Mouse (Mus musculus) MEL (cell line): Measurements from ENCODE around the gene Cntn4. TPM values are rescaled to one million over a fixed set of nuclear protein-coding genes. Genes with fewer than 3 reads are reported as not detected.

Source experiments
- DNase-seq: peaks from one replicate; pipeline ENCODE4 v3.0.0; 2011; ENCODE audit warnings: low read depth, low spot score
- H3K27ac ChIP-seq: 2 replicates; pipeline ENCODE4 v1.5.1; 2012; ENCODE audit warnings: low read depth, mild to moderate bottlenecking, control low read depth, low read length, moderate library complexity; ENCODE audit not compliant: control insufficient read depth
- H3K27me3 ChIP-seq, 2 experiments: fragments of 150-350 bp in 1 of 2; sonication (generic) in 1 of 2; 2 replicates each; pipeline ENCODE4 v1.6.1; 2012; ENCODE audit warnings: low read length in 2 of 2, mild to moderate bottlenecking in 2 of 2, improper control_type of control experiment in 1 of 2, moderate library complexity in 1 of 2; ENCODE audit not compliant: insufficient read depth in 2 of 2, control insufficient read depth in 1 of 2
- H3K36me3 ChIP-seq, 2 experiments: 2 replicates each; pipeline ENCODE4 v1.6.1; 2012 to 2014; ENCODE audit warnings: low read length in 2 of 2, improper control_type of control experiment in 1 of 2, inconsistent platforms in 1 of 2, mild to moderate bottlenecking in 1 of 2; ENCODE audit not compliant: insufficient read depth in 2 of 2, control insufficient read depth in 1 of 2
- H3K4me1 ChIP-seq, 2 experiments: fragments of 150-350 bp in 1 of 2; sonication (generic) in 1 of 2; 2 replicates each; pipeline ENCODE4 v1.6.1; 2012; ENCODE audit warnings: low read length in 2 of 2, improper control_type of control experiment in 1 of 2, mild to moderate bottlenecking in 1 of 2; ENCODE audit not compliant: insufficient read depth in 2 of 2, control insufficient read depth in 1 of 2
- H3K4me3 ChIP-seq, 2 experiments: fragments of 150-350 bp in 1 of 2; sonication (generic) in 1 of 2; 2 replicates each; pipeline ENCODE4 v1.5.1; 2012; ENCODE audit warnings: low read depth in 2 of 2, low read length in 2 of 2, mild to moderate bottlenecking in 2 of 2, moderate library complexity in 2 of 2, control low read depth in 1 of 2, improper control_type of control experiment in 1 of 2; ENCODE audit not compliant: control insufficient read depth in 1 of 2, insufficient read depth in 1 of 2
- H3K79me2 ChIP-seq: 2 replicates; pipeline ENCODE4 v1.6.1; 2012; ENCODE audit warnings: mild to moderate bottlenecking, low read length, moderate library complexity; ENCODE audit not compliant: control insufficient read depth, poor library complexity, insufficient read depth
- H3K9ac ChIP-seq: 2 replicates; pipeline ENCODE4 v1.6.1; 2012; ENCODE audit warnings: low read depth, mild to moderate bottlenecking, control low read depth, low read length, moderate library complexity; ENCODE audit not compliant: control insufficient read depth, poor library complexity, severe bottlenecking
- H3K9me3 ChIP-seq: fragments of 150-350 bp; sonication (generic); replicated peaks from 2 replicates; pipeline ENCODE4 v1.6.1; 2012; ENCODE audit warnings: mild to moderate bottlenecking, low read length, improper control_type of control experiment, moderate library complexity; ENCODE audit not compliant: insufficient read depth
- CHD1 ChIP-seq: IDR thresholded peaks from 2 replicates; pipeline ENCODE4 v1.6.1; 2012; ENCODE audit warnings: low read depth, mild to moderate bottlenecking, inconsistent platforms, low read length, improper control_type of control experiment
- CHD2 ChIP-seq: IDR thresholded peaks from 2 replicates; pipeline ENCODE4 v1.6.1; 2011; ENCODE audit warnings: low read length, improper control_type of control experiment
- CTCF ChIP-seq, 3 experiments: IDR thresholded peaks in 2 of 3; conservative IDR thresholded peaks in 1 of 3; 2 replicates each; pipeline ENCODE4 v1.5.1; 2011 to 2012; ENCODE audit warnings: low read length in 3 of 3, low read depth in 2 of 3, mild to moderate bottlenecking in 2 of 3, improper control_type of control experiment in 1 of 3, inconsistent platforms in 1 of 3, mixed read lengths in 1 of 3, moderate library complexity in 1 of 3; ENCODE audit not compliant: control insufficient read depth in 1 of 3, insufficient read depth in 1 of 3, poor library complexity in 1 of 3, severe bottlenecking in 1 of 3
- E2F4 ChIP-seq: IDR thresholded peaks from 2 replicates; pipeline ENCODE4 v1.6.1; 2011; ENCODE audit warnings: low read depth, low read length, improper control_type of control experiment, borderline replicate concordance
- ELF1 ChIP-seq: IDR thresholded peaks from 2 replicates; pipeline ENCODE4 v1.6.1; 2014; ENCODE audit warnings: low read depth, mild to moderate bottlenecking, inconsistent platforms, low read length, improper control_type of control experiment, moderate library complexity
- EP300 ChIP-seq, 2 experiments: IDR thresholded peaks; 2 replicates each; pipeline ENCODE4 v1.6.1; 2011; ENCODE audit warnings: improper control_type of control experiment in 2 of 2, low read length in 2 of 2, low read depth in 1 of 2, mild to moderate bottlenecking in 1 of 2
- ETS1 ChIP-seq: IDR thresholded peaks from 2 replicates; pipeline ENCODE4 v1.6.1; 2012; ENCODE audit warnings: low read depth, mild to moderate bottlenecking, inconsistent platforms, low read length, improper control_type of control experiment, moderate library complexity
- GATA1 ChIP-seq: IDR thresholded peaks from 2 replicates; pipeline ENCODE4 v1.6.1; 2011; ENCODE audit warnings: low read depth, low read length, improper control_type of control experiment
- JUND ChIP-seq: IDR thresholded peaks from 2 replicates; pipeline ENCODE4 v1.6.1; 2011; ENCODE audit warnings: low read depth, mild to moderate bottlenecking, improper control_type of control experiment, low read length
- MAX ChIP-seq: IDR thresholded peaks from 2 replicates; pipeline ENCODE4 v1.6.1; 2011; ENCODE audit warnings: low read length, improper control_type of control experiment
- MAZ ChIP-seq: IDR thresholded peaks from 2 replicates; pipeline ENCODE4 v1.6.1; 2012; ENCODE audit warnings: low read depth, mild to moderate bottlenecking, inconsistent platforms, low read length, improper control_type of control experiment
- MEF2A ChIP-seq: IDR thresholded peaks from 2 replicates; pipeline ENCODE4 v1.6.1; 2014; ENCODE audit warnings: low read depth, mild to moderate bottlenecking, inconsistent platforms, low read length, improper control_type of control experiment; ENCODE audit not compliant: poor library complexity, insufficient replicate concordance, severe bottlenecking; ENCODE audit errors: extremely low read depth
- MXI1 ChIP-seq: IDR thresholded peaks from 2 replicates; pipeline ENCODE4 v1.6.1; 2011; ENCODE audit warnings: mild to moderate bottlenecking, low read depth, low read length, improper control_type of control experiment
- NELFE ChIP-seq: IDR thresholded peaks from 2 replicates; pipeline ENCODE4 v1.6.1; 2011; ENCODE audit warnings: low read depth, low read length, improper control_type of control experiment
- SIN3A ChIP-seq: IDR thresholded peaks from 2 replicates; pipeline ENCODE4 v1.6.1; 2012; ENCODE audit warnings: low read length, improper control_type of control experiment, inconsistent platforms
- SMC3 ChIP-seq: IDR thresholded peaks from 2 replicates; pipeline ENCODE4 v1.6.1; 2011; ENCODE audit warnings: low read depth, low read length, improper control_type of control experiment
- TAL1 ChIP-seq: IDR thresholded peaks from 2 replicates; pipeline ENCODE4 v1.6.1; 2012; ENCODE audit warnings: mild to moderate bottlenecking, inconsistent platforms, low read length, moderate library complexity, mixed read lengths
- TBP ChIP-seq: IDR thresholded peaks from 2 replicates; pipeline ENCODE4 v1.8.0; 2011; ENCODE audit warnings: low read depth, low read length, improper control_type of control experiment
- TCF12 ChIP-seq: IDR thresholded peaks from 2 replicates; pipeline ENCODE4 v1.6.1; 2014; ENCODE audit warnings: low read depth, mild to moderate bottlenecking, inconsistent platforms, low read length, improper control_type of control experiment, moderate library complexity
- ZKSCAN1 ChIP-seq: IDR thresholded peaks from 2 replicates; pipeline ENCODE4 v1.6.1; 2012; ENCODE audit warnings: low read depth, mild to moderate bottlenecking, inconsistent platforms, low read length, improper control_type of control experiment, moderate library complexity
- ZMIZ1 ChIP-seq: IDR thresholded peaks from 2 replicates; pipeline ENCODE4 v1.6.1; 2012; ENCODE audit warnings: low read depth, mild to moderate bottlenecking, inconsistent platforms, low read length, improper control_type of control experiment, moderate library complexity
- ZNF384 ChIP-seq: IDR thresholded peaks from 2 replicates; pipeline ENCODE4 v1.6.1; 2012; ENCODE audit warnings: low read depth, mild to moderate bottlenecking, inconsistent platforms, low read length, improper control_type of control experiment
- polyA plus RNA-seq, 2 experiments: library from polyadenylated mRNA; stranded (reverse) in 1 of 2; unstranded in 1 of 2; fragments of >175 nt in 1 of 2; fragments of >200 nt in 1 of 2; gene quantifications; 2 replicates each; pipeline versions ENCODE4 v1.2.1 to v1.2.4; 2012; ENCODE audit warnings: low replicate concordance in 2 of 2, low read depth in 1 of 2; ENCODE audit not compliant: insufficient read length in 2 of 2, insufficient read depth in 1 of 2, missing spikeins in 1 of 2
- total RNA-seq: library from RNA; depleted of rRNA; stranded (reverse); fragments of 300-350 nt; gene quantifications from 2 replicates; pipeline ENCODE4 v1.2.3, GENCODE M21; 2012

Gene Cntn4
- total and polyA plus RNA-seq, 3 experiments, result not detected

DNA sequence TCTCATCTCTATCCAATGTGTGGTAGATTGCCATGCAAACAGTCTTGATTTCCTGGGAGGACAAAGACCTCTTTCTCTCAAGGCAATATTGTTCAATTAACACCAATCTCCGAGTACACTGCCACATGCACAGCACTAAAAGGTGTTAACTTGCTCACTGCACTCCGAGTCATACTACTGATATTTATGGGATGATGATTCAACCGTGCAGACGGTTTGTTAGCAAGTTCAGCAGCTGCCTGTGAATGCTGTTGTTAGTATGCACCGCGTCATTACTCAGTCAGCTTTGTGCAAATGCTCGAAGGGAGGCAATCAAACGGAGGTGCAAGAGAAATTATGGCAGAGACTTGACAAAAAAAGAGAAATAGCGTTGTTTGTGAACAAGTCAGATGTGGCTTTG is 826.5 kb downstream of the Cntn4 start:
- DNase-seq, result no peak
- Histone ChIP-seq H3K9me3 (no peaks in the 10 kb centered on the region), H3K27ac (no peak overlapping the region), H3K36me3 (no peaks in the 10 kb centered on the region), H3K79me2 (no peaks in the 10 kb centered on the region), H3K27me3 (no peaks in the 10 kb centered on the region), H3K9ac (no peak overlapping the region), H3K4me3 (no peak overlapping the region), H3K4me1 (no peaks in the 10 kb centered on the region)
- TF ChIP-seq TAL1 (no peak), ZKSCAN1 (no peak), TCF12 (no peak), MAX (no peak), ETS1 (no peak), SIN3A (no peak), CTCF (IDR thresholded peaks at IDR 0.05 in 2 of 3, conservative IDR thresholded peaks at IDR 0.05 in 1 of 3; ENCODE audit: control insufficient read depth in 1 of 3, insufficient read depth in 1 of 3, low read depth in 2 of 3, low read length in 3 of 3, poor library complexity in 1 of 3, severe bottlenecking in 1 of 3) (no peak), MXI1 (no peak), MEF2A (no peak), MAZ (no peak), CHD2 (no peak), ELF1 (no peak), CHD1 (no peak), TBP (no peak), JUND (no peak), ZMIZ1 (no peak), ZNF384 (no peak)

DNA sequence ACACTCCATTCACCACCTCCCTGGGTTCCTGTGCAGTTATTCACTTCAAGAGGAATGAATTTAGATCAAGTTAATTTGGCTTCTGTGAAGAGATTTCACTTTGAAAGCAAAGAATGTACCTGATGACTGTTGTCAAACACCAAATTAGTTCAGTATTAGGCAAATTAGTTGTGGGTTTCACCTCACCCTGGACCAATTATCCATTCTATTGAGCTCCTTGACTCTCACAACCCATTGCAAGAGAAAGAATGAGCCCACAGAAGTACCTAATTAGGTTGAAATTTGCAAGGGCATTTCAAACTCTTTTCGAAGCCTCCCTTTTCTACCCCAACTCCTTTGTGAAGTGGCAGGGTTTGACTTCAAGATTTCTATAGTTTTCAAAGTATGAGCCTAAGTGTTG is 842.9 kb downstream of the Cntn4 start:
- Histone ChIP-seq H3K9me3 (no peaks in the 10 kb centered on the region), H3K27me3 (no peaks in the 10 kb centered on the region), H3K4me3 (no peak overlapping the region), H3K4me1 (no peaks in the 10 kb centered on the region)
- TF ChIP-seq CHD1 (no peak), NELFE (no peak), MXI1 (no peak), E2F4 (no peak), CHD2 (no peak), SMC3 (no peak), EP300 (IDR thresholded peaks at IDR 0.05; ENCODE audit: low read depth in 1 of 2, low read length in 2 of 2) (no peak), GATA1 (no peak), ZMIZ1 (no peak)
- TF ChIP-seq, all 39 proteins: peak for 0
- DNase-seq, result no peak
- Histone ChIP-seq H3K9ac (no peak overlapping the region), H3K79me2 (no peaks in the 10 kb centered on the region), H3K27ac (no peak overlapping the region), H3K36me3 (no peaks in the 10 kb centered on the region)
